Mouse (Mus musculus): Measurements from ENCODE around the gene Magi1.

Magi1 gene

GRCm38 (mm10) chr6:94069421-94069820, 214.3 kb downstream of the Magi1 start:
- DNase-seq (ENCODE audit: low read depth, low spot score), result no peak
- Histone ChIP-seq H3K27me3 (ENCODE audit: control insufficient read depth, insufficient read depth, low read length, poor library complexity, severe bottlenecking) (no peaks in the 10 kb centered on the region), H3K36me3 (ENCODE audit: control insufficient read depth, insufficient read depth, low read length, poor library complexity, severe bottlenecking) (no peaks in the 10 kb centered on the region)

GRCm38 (mm10) chr6:94067741-94068450, 215.8 kb downstream of the Magi1 start:
- DNase-seq (ENCODE audit: low read depth, low spot score), result no peak
- H3K36me3 ChIP-seq (ENCODE audit: control insufficient read depth, insufficient read depth, low read length, poor library complexity, severe bottlenecking), result no peaks in the 10 kb centered on the region

GRCm38 (mm10) chr6:94064832-94065231, 218.9 kb downstream of the Magi1 start:
- Histone ChIP-seq H3K27me3 (ENCODE audit: control insufficient read depth, insufficient read depth, low read length, poor library complexity, severe bottlenecking) (no peaks in the 10 kb centered on the region), H3K36me3 (ENCODE audit: control insufficient read depth, insufficient read depth, low read length, poor library complexity, severe bottlenecking) (no peaks in the 10 kb centered on the region)
- DNase-seq (ENCODE audit: low read depth, low spot score), result no peak

More at GRCm38 (mm10) chr6:94067741-94068450, 215.8 kb downstream of the Magi1 start:
- H3K27me3 ChIP-seq (ENCODE audit: control insufficient read depth, insufficient read depth, low read length, poor library complexity, severe bottlenecking), result no peaks in the 10 kb centered on the region

GRCm38 (mm10) chr6:94063542-94063941, 220.2 kb downstream of the Magi1 start:
- DNase-seq (ENCODE audit: low read depth, low spot score), result no peak
- Histone ChIP-seq H3K27me3 (ENCODE audit: control insufficient read depth, insufficient read depth, low read length, poor library complexity, severe bottlenecking) (no peaks in the 10 kb centered on the region), H3K36me3 (ENCODE audit: control insufficient read depth, insufficient read depth, low read length, poor library complexity, severe bottlenecking) (no peaks in the 10 kb centered on the region)

GRCm38 (mm10) chr6:94061424-94061980, 222.2 kb downstream of the Magi1 start:
- Histone ChIP-seq H3K27me3 (ENCODE audit: control insufficient read depth, insufficient read depth, low read length, poor library complexity, severe bottlenecking) (no peaks in the 10 kb centered on the region), H3K36me3 (ENCODE audit: control insufficient read depth, insufficient read depth, low read length, poor library complexity, severe bottlenecking) (no peaks in the 10 kb centered on the region)
- DNase-seq (ENCODE audit: low read depth, low spot score), result no peak

- Histone ChIP-seq H3K27me3 (ENCODE audit: control insufficient read depth, insufficient read depth, low read length, poor library complexity, severe bottlenecking) (no peaks in the 10 kb centered on the region), H3K36me3 (ENCODE audit: control insufficient read depth, insufficient read depth, low read length, poor library complexity, severe bottlenecking) (no peaks in the 10 kb centered on the region)
- no peak for DNase-seq (ENCODE audit: low read depth, low spot score)
Measured at GRCm38 (mm10) chr6:94060621-94061213, 223.0 kb downstream of the Magi1 start.

- Histone ChIP-seq H3K27me3 (ENCODE audit: control insufficient read depth, insufficient read depth, low read length, poor library complexity, severe bottlenecking) (no peaks in the 10 kb centered on the region), H3K36me3 (ENCODE audit: control insufficient read depth, insufficient read depth, low read length, poor library complexity, severe bottlenecking) (no peaks in the 10 kb centered on the region)
- DNase-seq (ENCODE audit: low read depth, low spot score), result no peak
Measured at GRCm38 (mm10) chr6:94059090-94059489, 224.6 kb downstream of the Magi1 start.

- Histone ChIP-seq H3K36me3 (ENCODE audit: control insufficient read depth, insufficient read depth, low read length, poor library complexity, severe bottlenecking) (no peaks in the 10 kb centered on the region), H3K27me3 (ENCODE audit: control insufficient read depth, insufficient read depth, low read length, poor library complexity, severe bottlenecking) (no peaks in the 10 kb centered on the region)
- DNase-seq (ENCODE audit: low read depth, low spot score), result peak; percentile 29
Measured at GRCm38 (mm10) chr6:94053920-94054319, 229.8 kb downstream of the Magi1 start.

- DNase-seq (ENCODE audit: low read depth, low spot score), result peak; percentile 11
- Histone ChIP-seq H3K27me3 (ENCODE audit: control insufficient read depth, insufficient read depth, low read length, poor library complexity, severe bottlenecking) (no peaks in the 10 kb centered on the region), H3K36me3 (ENCODE audit: control insufficient read depth, insufficient read depth, low read length, poor library complexity, severe bottlenecking) (no peaks in the 10 kb centered on the region)
Measured at GRCm38 (mm10) chr6:94045180-94045579, 238.5 kb downstream of the Magi1 start.

GRCm38 (mm10) chr6:94043461-94043860, 240.3 kb downstream of the Magi1 start:
- DNase-seq (ENCODE audit: low read depth, low spot score), result no peak
- H3K27me3 ChIP-seq (ENCODE audit: control insufficient read depth, insufficient read depth, low read length, poor library complexity, severe bottlenecking), result no peaks in the 10 kb centered on the region

GRCm38 (mm10) chr6:94040093-94040492, 243.6 kb downstream of the Magi1 start:
- H3K36me3 ChIP-seq (ENCODE audit: control insufficient read depth, insufficient read depth, low read length, poor library complexity, severe bottlenecking), result no peaks in the 10 kb centered on the region
- no peaks in the 10 kb centered on the region for H3K27me3 ChIP-seq (ENCODE audit: control insufficient read depth, insufficient read depth, low read length, poor library complexity, severe bottlenecking)
- DNase-seq (ENCODE audit: low read depth, low spot score), result peak; percentile 7

More at GRCm38 (mm10) chr6:94043461-94043860, 240.3 kb downstream of the Magi1 start:
- H3K36me3 ChIP-seq (ENCODE audit: control insufficient read depth, insufficient read depth, low read length, poor library complexity, severe bottlenecking), result no peaks in the 10 kb centered on the region

- Histone ChIP-seq H3K27me3 (ENCODE audit: control insufficient read depth, insufficient read depth, low read length, poor library complexity, severe bottlenecking) (no peaks in the 10 kb centered on the region), H3K36me3 (ENCODE audit: control insufficient read depth, insufficient read depth, low read length, poor library complexity, severe bottlenecking) (no peaks in the 10 kb centered on the region)
- DNase-seq (ENCODE audit: low read depth, low spot score), result no peak
Measured at GRCm38 (mm10) chr6:94038897-94039296, 244.8 kb downstream of the Magi1 start.

GRCm38 (mm10) chr6:94036554-94036953, 247.2 kb downstream of the Magi1 start:
- DNase-seq (ENCODE audit: low read depth, low spot score), result no peak
- Histone ChIP-seq H3K36me3 (ENCODE audit: control insufficient read depth, insufficient read depth, low read length, poor library complexity, severe bottlenecking) (no peaks in the 10 kb centered on the region), H3K27me3 (ENCODE audit: control insufficient read depth, insufficient read depth, low read length, poor library complexity, severe bottlenecking) (no peaks in the 10 kb centered on the region)

GRCm38 (mm10) chr6:94026361-94026760, 257.4 kb downstream of the Magi1 start:
- Histone ChIP-seq H3K27me3 (ENCODE audit: control insufficient read depth, insufficient read depth, low read length, poor library complexity, severe bottlenecking) (no peaks in the 10 kb centered on the region), H3K36me3 (ENCODE audit: control insufficient read depth, insufficient read depth, low read length, poor library complexity, severe bottlenecking) (no peaks in the 10 kb centered on the region)
- DNase-seq (ENCODE audit: low read depth, low spot score), result no peak

GRCm38 (mm10) chr6:94022437-94022836, 261.3 kb downstream of the Magi1 start:
- H3K27me3 ChIP-seq (ENCODE audit: control insufficient read depth, insufficient read depth, low read length, poor library complexity, severe bottlenecking), result no peaks in the 10 kb centered on the region

More at GRCm38 (mm10) chr6:94022437-94022836, 261.3 kb downstream of the Magi1 start:
- DNase-seq (ENCODE audit: low read depth, low spot score), result no peak
- H3K36me3 ChIP-seq (ENCODE audit: control insufficient read depth, insufficient read depth, low read length, poor library complexity, severe bottlenecking), result no peaks in the 10 kb centered on the region

All from splenic B cell, adult 2 months (primary cell).